Mouse (Mus musculus): ENCODE data around the gene Gm37240. TPM values are rescaled to one million over a fixed set of nuclear protein-coding genes. Genes with fewer than 3 reads are reported as not detected.

The Gm37240 gene
- polyA plus RNA-seq, 1 experiment from 2014 or later = 4.6 TPM

DNA sequence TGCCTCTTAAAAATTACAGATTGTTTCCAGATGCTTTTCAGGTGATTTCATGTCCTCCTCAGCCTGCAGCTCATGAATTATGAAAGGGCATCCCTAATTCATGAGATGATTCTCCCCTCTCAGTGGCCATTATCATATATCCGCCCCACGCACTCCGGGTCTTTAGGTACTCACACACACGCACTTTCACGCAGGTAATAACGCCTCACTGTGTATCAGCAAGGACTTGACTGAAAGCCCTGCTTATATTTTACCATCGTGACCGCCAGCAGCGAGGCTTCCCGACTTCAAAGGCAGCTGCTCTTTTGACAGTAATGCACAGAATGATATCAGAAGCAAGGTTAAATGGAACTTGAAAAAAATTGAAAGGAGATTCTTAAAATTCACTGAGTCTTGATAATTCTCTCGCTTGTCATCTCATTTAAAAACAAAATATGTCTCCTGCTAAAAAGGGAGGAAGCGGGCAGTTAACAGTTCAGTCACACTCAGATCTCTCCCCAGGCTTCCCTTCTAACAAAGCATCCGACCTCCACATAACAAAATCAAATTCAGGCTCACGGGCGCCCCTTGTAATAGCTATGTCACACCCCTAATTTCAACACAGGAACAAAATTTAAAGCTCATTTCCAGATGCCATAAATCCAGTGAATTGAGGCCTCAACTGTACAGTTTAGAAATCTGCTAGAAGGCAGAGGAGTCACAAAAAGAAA is 66.3 kb downstream of the Gm37240 start:
- H3K27ac ChIP-seq (ENCODE audit: low read length) = no peak overlapping the region
- H3K4me1 ChIP-seq (replicated peaks; ENCODE audit: control insufficient read depth, insufficient read depth, low read length) = no peaks in the 10 kb centered on the region
- ATAC-seq (ENCODE audit: low read depth) = no peak
- H3K4me3 ChIP-seq (ENCODE audit: low read length) = no peak overlapping the region
- H3K9ac ChIP-seq (ENCODE audit: low read length) = no peak overlapping the region
- WGBS = 51% methylated on average over 15 of the region's 15 CpGs
- H3K4me2 ChIP-seq (ENCODE audit: low read depth, low read length) = no peak overlapping the region
- H3K27me3 ChIP-seq (ENCODE audit: control insufficient read depth, insufficient read depth, low read depth, low read length) = no peaks in the 10 kb centered on the region
- H3K9me3 ChIP-seq (ENCODE audit: control insufficient read depth, low read length) = no peaks in the 10 kb centered on the region
- H3K36me3 ChIP-seq (ENCODE audit: control insufficient read depth, insufficient read depth, low read length) = no peaks in the 10 kb centered on the region

DNA sequence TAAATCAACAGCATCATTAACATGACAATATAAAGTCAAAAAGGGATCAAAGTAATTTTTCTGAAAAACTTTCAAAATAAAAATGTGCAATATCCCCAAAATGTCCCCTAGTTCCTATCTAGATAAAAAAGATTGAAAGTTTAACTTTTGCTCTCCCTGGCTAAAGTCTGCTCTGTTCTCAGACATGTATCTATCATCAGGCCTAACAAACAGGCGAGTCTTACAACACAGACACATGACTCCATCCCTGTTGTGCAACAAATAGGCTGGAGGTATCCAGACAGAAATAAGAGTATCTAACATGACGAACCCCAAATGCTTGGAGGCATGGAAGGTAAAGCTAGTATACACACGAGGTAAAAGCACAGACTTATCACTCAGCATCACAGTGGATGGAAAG is 68.0 kb downstream of the Gm37240 start:
- H3K4me1 ChIP-seq (replicated peaks; ENCODE audit: control insufficient read depth, insufficient read depth, low read length) = no peaks in the 10 kb centered on the region
- no peak overlapping the region for H3K27ac ChIP-seq (ENCODE audit: low read length)
- no peaks in the 10 kb centered on the region for H3K27me3 ChIP-seq (ENCODE audit: control insufficient read depth, insufficient read depth, low read depth, low read length)
- 76% methylated on average over 3 of the region's 3 CpGs for WGBS
- H3K4me2 ChIP-seq (ENCODE audit: low read depth, low read length) = no peak overlapping the region
- no peaks in the 10 kb centered on the region for H3K36me3 ChIP-seq (ENCODE audit: control insufficient read depth, insufficient read depth, low read length)
- H3K4me3 ChIP-seq (ENCODE audit: low read length) = no peak overlapping the region
- H3K9me3 ChIP-seq (ENCODE audit: control insufficient read depth, low read length) = no peaks in the 10 kb centered on the region
- H3K9ac ChIP-seq (ENCODE audit: low read length) = no peak overlapping the region
- ATAC-seq (ENCODE audit: low read depth) = no peak

DNA sequence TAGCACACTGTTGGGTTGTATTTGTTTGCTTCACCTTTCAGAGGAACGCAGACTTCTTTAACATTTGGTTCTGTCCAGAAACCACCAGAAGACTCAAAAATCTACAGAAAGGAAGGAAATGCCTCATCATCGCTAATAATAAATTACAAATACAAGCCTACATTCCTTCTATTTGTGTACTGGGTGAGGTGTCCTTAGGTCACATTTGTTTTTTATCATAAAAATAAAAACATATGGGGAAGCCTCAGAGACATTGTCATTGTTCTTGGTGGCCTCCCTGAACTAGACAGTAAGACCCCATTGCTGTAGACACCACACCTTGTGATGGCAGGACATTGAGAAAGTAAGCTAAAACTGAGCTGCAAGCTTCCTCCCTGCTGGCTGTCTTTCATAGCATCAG is 70.1 kb downstream of the Gm37240 start, which contains the start of gene Fam160a1:
Gene Fam160a1, minus strand, starts transcription at position 101 of the 400 bp plus-strand sequence.
- 73% methylated on average over 2 of the region's 2 CpGs for WGBS
- Histone ChIP-seq H3K4me2 (ENCODE audit: low read depth, low read length) (no peak within 1 kb of the TSS), H3K4me1 (replicated peaks; ENCODE audit: control insufficient read depth, insufficient read depth, low read length) (no peaks in the 10 kb centered on the region), H3K9ac (ENCODE audit: low read length) (no peak within 1 kb of the TSS), H3K36me3 (ENCODE audit: control insufficient read depth, insufficient read depth, low read length) (no peaks in the 10 kb centered on the region), H3K27ac (ENCODE audit: low read length) (no peak within 1 kb of the TSS), H3K9me3 (ENCODE audit: control insufficient read depth, low read length) (no peaks in the 10 kb centered on the region), H3K4me3 (ENCODE audit: low read length) (no peak within 1 kb of the TSS), H3K27me3 (ENCODE audit: control insufficient read depth, insufficient read depth, low read depth, low read length) (no peaks in the 10 kb centered on the region)
- no peak for ATAC-seq (ENCODE audit: low read depth)

DNA sequence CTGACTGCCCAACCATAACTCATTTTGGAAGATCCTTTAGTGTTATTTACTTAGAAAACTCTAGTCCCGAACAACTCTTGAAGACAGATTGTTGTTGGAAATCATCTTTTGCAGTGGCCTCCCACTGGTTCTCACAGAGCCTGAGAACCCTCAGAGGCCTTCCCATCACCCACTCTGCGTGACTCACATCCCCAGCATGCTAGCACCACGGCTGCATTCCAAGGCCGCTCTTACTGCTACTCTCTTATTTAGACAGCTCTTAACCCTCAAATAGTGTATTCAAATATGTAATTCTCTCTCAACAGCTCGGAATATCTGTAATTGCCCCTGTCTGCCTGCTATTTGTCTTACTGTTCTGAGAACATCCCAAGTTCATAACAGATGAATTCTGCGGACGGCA is 73.1 kb downstream of the Gm37240 start:
- no peak overlapping the region for H3K4me2 ChIP-seq (ENCODE audit: low read depth, low read length)
- no peak for ATAC-seq (ENCODE audit: low read depth)
- WGBS = 25% methylated on average over 7 of the region's 7 CpGs
- H3K4me1 ChIP-seq (replicated peaks; ENCODE audit: control insufficient read depth, insufficient read depth, low read length) = no peaks in the 10 kb centered on the region
- no peak overlapping the region for H3K9ac ChIP-seq (ENCODE audit: low read length)
- H3K27me3 ChIP-seq (ENCODE audit: control insufficient read depth, insufficient read depth, low read depth, low read length) = no peaks in the 10 kb centered on the region
- no peak overlapping the region for H3K4me3 ChIP-seq (ENCODE audit: low read length)
- H3K9me3 ChIP-seq (ENCODE audit: control insufficient read depth, low read length) = no peaks in the 10 kb centered on the region
- H3K36me3 ChIP-seq (ENCODE audit: control insufficient read depth, insufficient read depth, low read length) = no peaks in the 10 kb centered on the region
- H3K27ac ChIP-seq (ENCODE audit: low read length) = no peak overlapping the region

DNA sequence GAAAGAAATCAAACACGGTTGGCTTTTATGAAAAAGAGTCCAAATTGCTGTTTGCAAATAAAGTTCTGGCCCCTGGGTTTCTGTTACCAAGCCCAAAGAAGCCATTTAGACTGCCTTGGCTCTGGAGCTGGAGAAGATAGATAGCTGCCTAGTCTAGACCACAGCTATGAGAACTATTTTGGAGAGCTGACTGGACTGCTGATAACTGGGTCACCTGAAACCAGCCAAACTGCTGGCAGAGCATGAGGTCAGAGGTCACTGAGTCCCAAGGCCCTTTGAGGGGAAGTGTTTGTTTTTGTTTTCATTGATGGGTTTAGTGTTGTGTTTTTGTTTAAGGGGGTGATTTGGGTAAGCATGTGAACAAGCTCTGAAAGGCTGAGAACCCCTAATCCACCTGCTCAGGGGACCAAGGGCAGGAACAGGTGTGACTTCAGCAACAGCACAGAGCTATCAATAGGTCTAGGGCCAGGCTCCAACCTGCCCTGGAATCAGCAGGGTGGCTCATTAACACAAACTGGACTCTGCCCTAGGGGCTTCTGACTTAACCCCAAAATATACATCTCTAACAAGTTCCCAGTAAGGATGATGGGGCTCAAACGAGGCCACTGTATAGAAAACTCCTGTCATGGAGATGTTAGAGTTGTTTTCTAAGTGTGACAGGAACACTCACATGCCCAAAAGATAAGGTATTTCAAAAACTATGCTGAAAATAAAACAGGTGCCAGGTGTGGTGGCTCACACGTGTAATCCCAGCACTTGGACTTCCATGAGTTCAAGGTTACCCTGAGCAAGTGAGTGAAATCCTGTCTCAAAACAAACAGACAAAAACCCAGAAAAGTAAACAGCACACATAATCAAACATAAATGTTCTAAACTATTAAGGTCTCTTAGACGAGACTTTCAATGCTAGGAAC is 74.0 kb downstream of the Gm37240 start:
- 33% methylated on average over 4 of the region's 4 CpGs for WGBS
- Histone ChIP-seq H3K36me3 (ENCODE audit: control insufficient read depth, insufficient read depth, low read length) (no peaks in the 10 kb centered on the region), H3K27me3 (ENCODE audit: control insufficient read depth, insufficient read depth, low read depth, low read length) (no peaks in the 10 kb centered on the region), H3K9me3 (ENCODE audit: control insufficient read depth, low read length) (no peaks in the 10 kb centered on the region), H3K9ac (ENCODE audit: low read length) (no peak overlapping the region), H3K4me1 (replicated peaks; ENCODE audit: control insufficient read depth, insufficient read depth, low read length) (no peaks in the 10 kb centered on the region), H3K4me2 (ENCODE audit: low read depth, low read length) (no peak overlapping the region), H3K4me3 (ENCODE audit: low read length) (no peak overlapping the region), H3K27ac (ENCODE audit: low read length) (no peak overlapping the region)
- no peak for ATAC-seq (ENCODE audit: low read depth)

DNA sequence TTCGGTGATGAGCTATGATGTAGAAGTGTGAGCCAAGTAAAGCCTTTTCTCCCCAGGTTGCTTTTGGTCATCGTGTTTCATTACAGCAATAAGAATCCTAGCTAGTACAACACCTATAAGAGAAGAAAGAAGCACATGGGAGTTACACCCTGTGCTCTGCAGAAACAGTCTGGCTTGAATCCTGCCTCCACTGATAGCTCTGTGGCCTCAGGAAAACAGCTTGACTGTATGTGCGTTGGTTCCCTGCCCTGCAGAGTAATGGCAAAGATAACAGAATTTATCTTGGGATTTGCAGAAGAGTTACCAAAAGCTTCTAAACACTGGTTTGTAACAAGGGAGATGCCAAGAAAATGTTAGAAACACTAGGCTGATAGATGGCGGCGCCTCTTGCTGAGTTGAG is 75.3 kb downstream of the Gm37240 start:
- whole genome bisulfite sequencing = 81% methylated on average over 5 of the region's 5 CpGs
- Histone ChIP-seq H3K27ac (ENCODE audit: low read length) (no peak overlapping the region), H3K9me3 (ENCODE audit: control insufficient read depth, low read length) (no peaks in the 10 kb centered on the region), H3K4me1 (replicated peaks; ENCODE audit: control insufficient read depth, insufficient read depth, low read length) (no peaks in the 10 kb centered on the region), H3K4me3 (ENCODE audit: low read length) (no peak overlapping the region), H3K36me3 (ENCODE audit: control insufficient read depth, insufficient read depth, low read length) (no peaks in the 10 kb centered on the region), H3K9ac (ENCODE audit: low read length) (no peak overlapping the region), H3K27me3 (ENCODE audit: control insufficient read depth, insufficient read depth, low read depth, low read length) (no peaks in the 10 kb centered on the region), H3K4me2 (ENCODE audit: low read depth, low read length) (no peak overlapping the region)
- no peak for ATAC-seq (ENCODE audit: low read depth)

DNA sequence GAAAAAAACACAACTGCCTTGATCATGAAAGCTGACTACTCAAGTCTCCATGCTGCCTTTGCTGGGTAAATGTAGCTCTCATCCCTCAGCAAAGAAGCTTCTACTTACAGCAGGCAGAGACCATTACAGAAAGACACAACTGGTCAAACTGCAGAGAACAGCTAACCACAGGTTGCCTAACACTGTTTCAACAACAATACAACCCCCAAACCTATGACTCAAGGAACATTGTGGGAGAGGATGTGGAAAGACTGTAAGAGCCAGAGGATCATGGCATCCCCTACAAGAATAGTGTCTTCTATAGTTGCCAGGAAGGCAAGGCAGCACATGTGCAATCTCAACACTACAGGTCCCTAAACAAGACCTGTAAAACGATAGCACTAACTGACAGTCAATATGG is 94.2 kb downstream of the Gm37240 start:
- no peaks in the 10 kb centered on the region for H3K36me3 ChIP-seq (ENCODE audit: control insufficient read depth, insufficient read depth, low read length)
- WGBS = 14% methylated on average over 1 of the region's 1 CpGs
- no peaks in the 10 kb centered on the region for H3K27me3 ChIP-seq (ENCODE audit: control insufficient read depth, insufficient read depth, low read depth, low read length)
- no peak overlapping the region for H3K4me2 ChIP-seq (ENCODE audit: low read depth, low read length)
- no peak overlapping the region for H3K27ac ChIP-seq (ENCODE audit: low read length)
- no peak overlapping the region for H3K9ac ChIP-seq (ENCODE audit: low read length)
- no peaks in the 10 kb centered on the region for H3K4me1 ChIP-seq (replicated peaks; ENCODE audit: control insufficient read depth, insufficient read depth, low read length)
- no peaks in the 10 kb centered on the region for H3K9me3 ChIP-seq (ENCODE audit: control insufficient read depth, low read length)
- H3K4me3 ChIP-seq (ENCODE audit: low read length) = no peak overlapping the region
- no peak for ATAC-seq (ENCODE audit: low read depth)

DNA sequence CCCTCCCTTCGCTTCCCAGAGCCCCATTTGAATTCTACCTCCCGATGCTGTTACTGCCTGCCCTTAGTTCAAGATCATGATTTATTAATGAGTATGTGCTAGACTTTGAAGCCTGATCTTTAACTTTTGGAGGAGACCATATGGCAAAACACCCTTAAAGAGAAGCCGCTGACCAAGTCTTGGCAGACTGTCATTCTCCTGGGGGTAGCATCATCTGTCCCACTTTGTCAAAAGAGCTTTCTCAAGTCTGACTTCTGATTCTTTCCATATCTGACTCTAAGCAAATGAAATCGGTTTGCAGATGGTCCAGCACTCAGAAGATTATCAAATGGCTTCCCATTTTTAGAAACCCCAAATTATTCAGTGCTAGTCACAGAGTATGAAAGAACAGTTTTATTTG is 97.6 kb downstream of the Gm37240 start:
- 77% methylated on average over 4 of the region's 4 CpGs for WGBS
- no peak overlapping the region for H3K27ac ChIP-seq (ENCODE audit: low read length)
- no peak overlapping the region for H3K9ac ChIP-seq (ENCODE audit: low read length)
- H3K9me3 ChIP-seq (ENCODE audit: control insufficient read depth, low read length) = no peaks in the 10 kb centered on the region
- no peak overlapping the region for H3K4me3 ChIP-seq (ENCODE audit: low read length)
- no peaks in the 10 kb centered on the region for H3K36me3 ChIP-seq (ENCODE audit: control insufficient read depth, insufficient read depth, low read length)
- no peak overlapping the region for H3K4me2 ChIP-seq (ENCODE audit: low read depth, low read length)
- no peak for ATAC-seq (ENCODE audit: low read depth)
- H3K4me1 ChIP-seq (replicated peaks; ENCODE audit: control insufficient read depth, insufficient read depth, low read length) = no peaks in the 10 kb centered on the region
- no peaks in the 10 kb centered on the region for H3K27me3 ChIP-seq (ENCODE audit: control insufficient read depth, insufficient read depth, low read depth, low read length)

DNA sequence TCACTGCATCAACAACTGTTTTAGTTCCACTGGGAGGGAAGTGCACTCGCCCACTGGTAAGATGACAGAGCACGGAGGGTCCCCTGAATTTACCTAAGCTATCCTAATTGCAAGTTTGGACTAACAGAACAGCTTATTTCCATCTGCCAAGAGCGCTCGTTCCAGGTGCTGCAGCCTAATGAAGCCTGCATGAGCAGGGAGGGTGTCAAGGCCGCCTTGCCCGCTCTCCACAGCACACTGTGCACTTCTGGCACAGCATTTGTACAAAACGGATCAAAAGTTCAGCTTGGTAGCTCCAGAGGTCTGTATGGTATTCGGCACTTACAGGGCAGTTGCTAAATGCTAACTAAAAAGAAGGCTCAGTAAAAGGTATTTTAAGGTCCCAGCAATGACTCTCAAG is 100.8 kb downstream of the Gm37240 start:
- Histone ChIP-seq H3K4me3 (ENCODE audit: low read length) (no peak overlapping the region), H3K36me3 (ENCODE audit: control insufficient read depth, insufficient read depth, low read length) (no peaks in the 10 kb centered on the region), H3K27me3 (ENCODE audit: control insufficient read depth, insufficient read depth, low read depth, low read length) (no peaks in the 10 kb centered on the region), H3K27ac (ENCODE audit: low read length) (no peak overlapping the region), H3K9ac (ENCODE audit: low read length) (no peak overlapping the region), H3K4me2 (ENCODE audit: low read depth, low read length) (no peak overlapping the region), H3K9me3 (ENCODE audit: control insufficient read depth, low read length) (no peaks in the 10 kb centered on the region), H3K4me1 (replicated peaks; ENCODE audit: control insufficient read depth, insufficient read depth, low read length) (no peaks in the 10 kb centered on the region)
- WGBS = 74% methylated on average over 8 of the region's 8 CpGs
- no peak for ATAC-seq (ENCODE audit: low read depth)
